Mouse (Mus musculus): ENCODE measurements at regions not wholly inside any gene's neighbourhood (a gene's known extent, or its start where the extent isn't known, plus 50 kb on each side); places are given as distances from the start of the nearest gene placed in this dataset.

- DNase-seq: no peak
Observed at GRCm38 (mm10) chr4:140307481-140307880, 60.9 kb upstream of the Igsf21 start.

- no peak for DNase-seq
Observed at GRCm38 (mm10) chr4:140304960-140305359, 58.4 kb upstream of the Igsf21 start.

- DNase-seq: peak; percentile 63
Observed at GRCm38 (mm10) chr4:140301661-140302060, 55.1 kb upstream of the Igsf21 start.

- peak; percentile 36 for DNase-seq
Observed at GRCm38 (mm10) chr4:140297912-140298620, 51.5 kb upstream of the Igsf21 start.

Measured in right cerebral cortex, postnatal 14 days (tissue).